Mouse (Mus musculus): ENCODE data around the gene Bri3.

Bri3 gene

GRCm38 (mm10) chr5:144431481-144431880 is 187.2 kb downstream of the Bri3 start:
- no peak for DNase-seq (ENCODE audit: extremely low spot score)

- no peak for DNase-seq (ENCODE audit: extremely low spot score)
Observed at GRCm38 (mm10) chr5:144439286-144440040, 195.2 kb downstream of the Bri3 start.

GRCm38 (mm10) chr5:144441831-144442271 is 197.6 kb downstream of the Bri3 start:
- DNase-seq (ENCODE audit: extremely low spot score), result peak; percentile 5

- no peak for DNase-seq (ENCODE audit: extremely low spot score)
Observed at GRCm38 (mm10) chr5:144446475-144447225, 202.4 kb downstream of the Bri3 start.

- DNase-seq (ENCODE audit: extremely low spot score), result no peak
Observed at GRCm38 (mm10) chr5:144447226-144447616, 203.0 kb downstream of the Bri3 start.

- no peak for DNase-seq (ENCODE audit: extremely low spot score)
Observed at GRCm38 (mm10) chr5:144447975-144448374, 203.7 kb downstream of the Bri3 start.

GRCm38 (mm10) chr5:144452776-144453455 is 208.7 kb downstream of the Bri3 start:
- DNase-seq (ENCODE audit: extremely low spot score), result no peak

- DNase-seq (ENCODE audit: extremely low spot score), result peak; percentile 70
Observed at GRCm38 (mm10) chr5:144457623-144458287, 213.5 kb downstream of the Bri3 start.

- DNase-seq (ENCODE audit: extremely low spot score), result peak; percentile 9
Observed at GRCm38 (mm10) chr5:144466987-144467386, 222.8 kb downstream of the Bri3 start.

GRCm38 (mm10) chr5:144473056-144473455 is 228.8 kb downstream of the Bri3 start:
- no peak for DNase-seq (ENCODE audit: extremely low spot score)

- DNase-seq (ENCODE audit: extremely low spot score), result no peak
Observed at GRCm38 (mm10) chr5:144479677-144480171, 235.5 kb downstream of the Bri3 start.

GRCm38 (mm10) chr5:144483659-144484375 is 239.6 kb downstream of the Bri3 start:
- DNase-seq (ENCODE audit: extremely low spot score), result no peak

GRCm38 (mm10) chr5:144491308-144491707 is 247.1 kb downstream of the Bri3 start:
- DNase-seq (ENCODE audit: extremely low spot score), result peak; percentile 19

Data from embryo, embryonic 9.5 days (tissue).